Mouse (Mus musculus): ENCODE measurements at regions not wholly inside any gene's neighbourhood (a gene's known extent, or its start where the extent isn't known, plus 50 kb on each side); places are given as distances from the start of the nearest gene placed in this dataset.

DNA sequence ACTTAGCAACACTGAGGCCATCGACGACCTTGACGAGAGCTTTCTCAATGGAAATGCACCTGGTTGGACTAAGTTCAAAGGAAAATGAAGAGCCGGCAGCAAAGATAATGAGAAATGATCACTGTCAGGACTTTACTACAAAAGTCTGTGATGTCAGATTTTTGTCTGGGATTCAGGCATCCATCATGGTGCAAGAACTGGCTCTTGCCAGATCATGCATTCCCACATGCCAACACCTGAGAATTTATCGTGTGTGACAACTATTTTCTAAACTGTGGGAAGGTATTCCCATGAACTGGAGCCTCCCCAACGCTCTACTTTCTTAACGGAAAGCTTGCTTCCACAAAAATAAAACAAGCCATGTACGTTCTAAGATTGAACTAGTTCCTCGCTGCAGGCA is 58.1 kb downstream of the Irx6 start:
- intact Hi-C loops (cut with DNase I): no loop called here
- DNase-seq: no peak

DNA sequence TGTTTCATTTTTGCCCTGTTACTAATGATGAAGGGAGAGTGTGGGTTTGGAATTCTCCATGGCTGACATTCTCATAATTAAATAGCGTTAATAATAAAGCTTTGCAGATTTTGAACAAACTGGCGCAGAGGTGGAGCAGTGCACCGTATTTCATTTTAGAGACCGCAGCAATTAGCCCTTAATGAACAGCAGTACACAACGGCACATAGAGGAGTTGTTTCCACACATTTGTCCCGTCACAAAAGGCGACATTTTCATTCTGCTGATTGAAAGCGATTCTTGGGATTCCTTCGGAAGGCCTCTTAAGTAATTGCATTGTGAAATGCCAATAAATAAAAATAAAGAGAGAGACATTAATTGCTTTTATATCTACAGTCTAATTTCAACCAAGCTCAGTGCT is 61.6 kb downstream of the Irx6 start:
- no peak for DNase-seq
- intact Hi-C loops (cut with DNase I): no loop called here

DNA sequence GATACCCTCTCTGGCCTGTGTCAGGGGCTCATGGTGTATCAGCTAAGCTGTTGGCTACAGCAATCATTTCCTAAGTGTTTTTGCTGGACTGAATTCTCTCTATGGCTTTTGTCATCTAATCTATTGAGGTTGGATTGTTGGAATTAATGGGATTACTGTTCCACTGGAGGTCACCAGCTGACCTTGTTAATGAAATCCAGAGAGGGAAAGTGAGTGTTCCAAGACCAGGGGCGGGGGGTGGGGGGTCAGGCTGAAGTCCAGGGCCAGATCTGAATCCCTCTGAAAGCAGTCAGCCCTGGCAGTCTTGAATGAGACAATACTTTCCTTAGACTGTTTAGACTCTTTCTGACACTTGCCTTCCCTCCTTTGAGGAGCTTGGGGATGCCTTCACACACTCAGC is 64.0 kb downstream of the Irx6 start:
- intact Hi-C loops (cut with DNase I): no loop called here
- no peak for DNase-seq

DNA sequence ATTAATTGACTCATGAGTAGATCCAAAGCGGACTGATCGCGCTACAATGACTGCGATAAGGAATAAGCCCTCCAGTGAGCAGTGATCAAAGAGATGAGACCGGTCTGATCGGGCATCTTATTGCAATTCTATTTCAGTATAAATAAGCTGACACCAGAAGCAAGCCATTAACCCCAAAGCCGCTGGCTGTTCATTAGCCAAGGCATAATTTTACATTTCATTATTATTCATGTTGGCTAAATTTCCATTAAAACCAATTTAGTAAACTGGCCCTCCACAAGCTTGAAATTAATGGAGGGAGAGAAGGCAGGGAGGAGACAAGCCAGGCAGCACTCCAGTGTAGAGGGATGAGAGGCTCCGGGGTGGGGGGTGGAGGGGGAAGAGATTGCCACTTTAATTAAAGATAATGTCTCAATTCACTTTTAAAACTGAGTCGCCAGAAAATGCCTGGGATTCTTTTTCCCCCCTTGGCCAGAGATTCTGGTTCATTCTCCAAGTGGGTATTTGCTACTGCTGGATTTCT is 66.3 kb downstream of the Irx6 start:
- intact Hi-C loops (cut with DNase I): no loop called here
- no peak for DNase-seq

DNA sequence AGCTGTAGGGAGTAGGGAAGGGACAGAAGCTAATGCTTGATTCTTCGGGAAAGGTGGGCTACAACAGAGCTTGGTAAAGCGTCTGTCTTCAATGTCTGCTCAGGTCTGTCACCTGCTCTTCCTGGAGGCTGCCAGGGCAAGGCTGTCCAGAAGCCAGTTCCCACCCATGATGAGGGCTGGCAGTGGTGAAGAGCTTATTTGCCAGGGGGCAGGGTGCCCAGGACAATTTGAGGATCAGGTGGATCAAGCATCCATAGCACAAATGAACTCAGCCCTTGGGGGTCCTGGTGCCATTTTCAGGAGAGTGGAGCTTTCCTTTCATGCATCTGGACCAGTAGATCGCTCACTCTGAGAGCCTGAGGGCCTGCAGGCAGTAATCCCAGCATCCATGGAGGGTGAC is 67.7 kb downstream of the Irx6 start:
- DNase-seq: peak; percentile 45

DNA sequence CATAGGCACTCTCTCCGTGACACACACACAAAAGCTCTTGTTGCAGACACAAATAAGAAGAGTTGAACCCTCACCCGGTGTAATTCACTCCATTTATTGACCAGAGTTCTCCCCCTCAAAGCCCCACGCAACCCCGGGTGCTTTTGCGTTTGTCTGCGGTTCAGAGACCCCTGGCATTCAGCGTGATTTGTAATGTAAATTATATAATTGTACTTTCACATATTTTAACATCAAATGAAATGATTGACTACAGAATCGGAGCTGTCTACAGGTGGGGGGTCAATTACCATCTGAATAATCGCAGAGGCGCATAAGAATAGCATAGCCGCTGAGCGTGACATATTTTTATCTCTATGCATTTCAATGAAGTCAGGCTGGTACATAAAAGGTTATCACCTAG is 69.0 kb downstream of the Irx6 start:
- DNase-seq: no peak
- intact Hi-C loops (cut with DNase I): no loop called here

More for the DNA sequence above, 67.7 kb downstream of the Irx6 start:
- intact Hi-C loops (cut with DNase I): no loop called here

DNA sequence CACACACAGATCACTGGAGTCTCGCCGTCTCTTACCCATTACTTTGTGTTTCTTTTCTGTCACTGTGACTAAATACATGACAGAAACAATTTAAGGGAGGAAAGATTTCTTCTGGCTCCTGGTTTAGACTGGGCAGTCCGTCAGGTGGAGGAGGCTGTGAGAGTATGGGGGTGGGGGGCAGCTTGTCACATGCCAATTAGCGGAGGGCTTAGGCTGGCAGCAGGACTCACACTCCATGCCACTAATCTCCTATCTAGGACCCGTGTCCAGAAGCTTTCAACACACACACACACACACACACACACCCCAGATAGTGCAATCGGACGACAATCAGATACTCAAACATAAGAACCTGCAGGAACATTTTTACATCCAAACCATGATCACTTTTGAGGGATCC is 73.0 kb downstream of the Irx6 start:
- intact Hi-C loops (cut with DNase I): no loop called here
- DNase-seq: peak; percentile 10

DNA sequence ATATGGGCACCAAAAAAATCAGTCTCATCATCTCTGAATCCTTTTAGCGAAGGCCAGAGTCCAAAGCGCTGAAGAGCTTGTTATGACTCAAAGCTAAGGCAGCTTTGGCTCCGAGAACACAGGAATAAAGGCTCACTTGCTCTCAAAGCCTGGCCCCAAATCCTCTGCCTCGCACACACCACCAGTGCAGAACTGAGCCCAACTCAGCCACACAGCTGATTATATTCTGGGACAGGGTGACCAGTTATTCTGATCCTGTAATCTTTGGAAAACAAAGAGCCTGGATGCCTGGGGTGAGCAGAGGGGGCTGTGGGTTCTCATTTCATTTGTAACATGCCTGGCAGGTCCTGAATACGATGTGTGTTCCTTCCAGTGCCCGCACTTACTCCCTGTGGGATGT is 73.9 kb downstream of the Irx6 start:
- intact Hi-C loops (cut with DNase I): no loop called here
- no peak for DNase-seq

DNA sequence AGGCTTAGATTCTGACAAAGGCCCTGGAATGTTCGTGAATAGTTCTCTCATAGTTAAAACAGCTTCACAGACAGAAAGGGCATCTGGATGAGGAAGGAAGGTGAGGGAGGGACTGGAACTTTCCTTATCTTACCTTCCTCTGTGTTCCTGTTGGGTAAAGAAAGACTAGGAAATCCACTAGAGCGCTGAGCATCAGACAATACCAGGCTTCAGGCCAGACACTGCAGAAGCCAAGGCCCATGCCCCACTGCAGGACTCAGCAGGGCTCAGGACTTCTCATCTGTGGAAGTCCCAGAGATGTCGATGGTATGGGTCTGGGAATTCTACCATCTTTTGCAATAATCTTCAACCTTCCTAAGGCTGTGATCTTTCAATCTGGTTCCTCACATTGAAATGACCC is 67.2 kb upstream of the Mmp2 start:
- intact Hi-C loops (cut with DNase I): no loop called here
- no peak for DNase-seq

DNA sequence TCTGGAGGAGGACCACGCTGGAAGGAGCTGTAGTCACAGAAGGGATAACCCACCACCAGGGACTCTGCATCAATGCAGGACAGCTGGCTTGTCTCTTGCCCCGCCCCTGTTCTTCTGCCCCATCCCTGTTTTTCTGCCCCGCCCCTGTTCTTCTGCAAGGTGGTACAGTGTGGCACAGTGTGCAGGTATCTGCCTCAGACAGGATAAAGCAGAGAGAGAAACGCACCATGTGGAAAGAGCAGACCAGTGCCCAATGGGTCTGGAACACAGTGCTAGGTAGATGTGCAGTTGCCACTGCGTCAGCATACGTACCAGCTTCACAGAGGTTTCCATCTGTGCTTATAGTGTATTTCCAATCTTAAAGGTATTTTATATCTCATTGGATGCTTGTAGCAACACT is 66.2 kb upstream of the Mmp2 start:
- DNase-seq: no peak
- intact Hi-C loops (cut with DNase I): no loop called here

DNA sequence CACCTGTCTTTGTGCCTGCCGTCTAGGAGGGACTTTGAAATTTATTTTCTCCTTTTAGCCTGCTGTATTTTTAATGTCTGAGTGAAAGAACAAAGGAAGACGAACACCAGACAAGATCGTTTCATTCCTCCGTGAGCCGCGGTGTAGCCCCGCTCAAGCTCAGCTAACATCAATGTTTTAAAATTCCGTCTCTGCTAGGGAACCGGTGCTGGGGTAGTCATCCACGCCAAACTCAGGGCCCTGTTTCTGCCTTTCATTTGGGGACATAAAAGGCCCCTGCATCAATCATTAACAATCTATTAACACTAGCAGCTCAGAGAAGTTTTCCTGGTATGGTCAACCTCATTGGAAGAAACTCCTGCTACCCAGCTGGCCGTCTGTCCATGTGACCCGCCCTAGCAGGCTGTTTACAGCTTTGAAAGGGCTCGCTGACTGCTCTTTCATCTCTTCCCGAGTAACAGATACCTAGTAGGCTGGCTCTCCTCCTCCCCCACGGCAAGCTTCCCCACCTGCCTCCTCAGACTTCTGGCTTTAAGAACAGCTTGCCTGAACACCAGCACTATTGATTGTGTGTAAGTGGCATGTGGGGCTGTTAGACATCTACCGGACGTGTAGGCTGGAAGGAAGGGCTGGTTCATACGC is 65.0 kb upstream of the Mmp2 start:
- intact Hi-C loops (cut with DNase I): no loop called here
- DNase-seq: no peak

DNA sequence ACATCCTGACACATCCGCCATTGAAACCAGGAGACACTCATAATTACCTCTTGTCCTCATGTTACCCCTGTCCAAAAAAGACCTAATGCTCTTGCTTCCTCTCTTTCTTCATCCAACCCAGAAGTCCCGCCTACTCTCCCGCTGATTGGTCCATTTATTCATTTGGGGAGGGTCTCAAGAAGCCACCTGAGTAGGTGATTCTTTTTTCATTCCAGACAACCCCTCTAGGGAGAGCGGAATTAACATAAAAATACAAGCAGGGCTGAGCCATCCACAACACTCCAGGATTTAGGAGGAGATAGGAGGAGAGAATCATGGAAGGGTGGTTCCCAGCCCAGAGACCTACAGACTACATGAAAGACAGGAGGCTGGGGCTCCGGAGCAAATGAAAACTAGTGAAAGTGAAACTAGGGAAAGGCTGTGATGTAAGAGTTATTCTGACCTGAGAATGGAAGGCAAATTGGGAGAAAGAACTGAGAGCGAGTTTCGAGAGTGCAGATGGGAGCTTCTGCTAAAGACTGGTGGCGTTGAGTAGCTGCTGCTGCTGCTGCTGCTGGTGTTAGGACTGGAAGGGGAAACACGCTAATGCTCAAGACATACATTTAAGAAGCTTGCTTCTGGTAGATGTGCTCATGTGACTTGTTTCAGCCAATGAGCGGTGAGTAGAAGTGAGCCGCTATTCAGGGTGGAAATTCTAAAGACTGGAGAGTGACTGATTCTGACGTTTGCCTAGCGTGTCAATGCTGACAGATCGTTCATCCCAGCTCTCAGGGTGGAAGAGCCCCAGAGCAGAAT is 55.0 kb upstream of the Mmp2 start:
- intact Hi-C loops (cut with DNase I): no loop called here
- DNase-seq: no peak

DNA sequence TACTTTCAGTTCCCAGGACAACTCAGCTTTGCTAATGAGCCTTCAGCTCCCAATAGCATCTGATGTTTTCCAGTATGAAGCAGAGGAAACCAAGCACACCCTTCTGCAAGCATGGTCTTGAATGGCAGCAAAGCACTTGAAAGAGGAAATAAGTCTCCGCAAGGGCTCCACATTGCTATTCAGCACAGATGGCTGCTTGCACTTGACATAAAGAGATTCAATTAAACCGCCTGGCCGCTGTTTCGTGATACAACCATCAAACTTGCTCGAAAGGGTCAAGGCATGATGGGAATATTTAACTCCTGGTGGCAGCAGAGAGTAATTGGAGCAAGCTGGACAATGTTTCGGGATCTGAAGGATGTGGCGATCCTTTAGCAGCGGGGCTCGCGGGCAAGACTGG is 54.3 kb upstream of the Mmp2 start:
- no peak for DNase-seq

DNA sequence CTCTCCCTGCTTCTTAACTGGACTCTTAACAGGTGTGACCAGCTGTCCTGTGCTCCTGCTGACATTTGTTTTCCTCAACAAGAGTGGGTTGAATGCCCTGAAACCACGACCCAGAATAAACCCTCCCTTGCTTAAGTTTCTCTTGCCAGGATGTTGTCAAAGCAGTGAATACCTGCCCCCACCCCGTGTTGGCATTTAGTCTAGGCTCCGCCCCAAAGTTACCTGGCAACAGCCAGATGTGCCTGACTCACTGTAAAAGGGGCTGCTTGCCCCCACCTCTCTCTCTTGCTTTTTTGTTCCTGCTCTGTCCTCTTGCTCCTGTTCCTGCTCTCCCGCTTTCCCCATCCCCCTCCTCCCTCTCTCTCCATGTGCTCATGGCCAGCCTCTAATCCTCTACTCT is 51.9 kb upstream of the Mmp2 start:
- no peak for DNase-seq
- intact Hi-C loops (cut with DNase I): no loop called here

More for the DNA sequence above, 54.3 kb upstream of the Mmp2 start:
- intact Hi-C loops (cut with DNase I): no loop called here

DNA sequence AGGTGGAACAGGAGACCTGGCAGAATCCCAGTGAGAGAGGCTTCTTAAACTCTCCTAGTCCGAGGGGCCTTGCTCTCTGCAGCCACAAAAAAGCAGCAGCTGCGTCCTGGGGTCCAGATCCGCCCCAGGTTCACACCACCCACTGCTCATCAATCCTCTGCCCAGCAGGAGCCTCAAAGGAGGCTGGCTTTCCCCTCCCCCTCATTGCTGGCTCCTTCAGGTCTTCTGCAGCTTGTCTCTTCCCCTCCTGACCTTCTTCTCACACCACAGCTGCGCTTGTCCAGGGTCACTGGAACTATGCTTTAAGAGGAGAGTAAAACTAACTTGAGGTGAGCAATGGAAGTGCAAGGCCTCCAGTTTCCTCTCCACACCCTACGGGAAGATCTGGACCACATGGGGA is 50.0 kb upstream of the Mmp2 start:
- no peak for DNase-seq

More for the DNA sequence above, 50.0 kb upstream of the Mmp2 start:
- intact Hi-C loops (cut with DNase I): no loop called here
